8 mouse cellular contexts compared by ENCODE assay signal in the genomic region with DNA sequence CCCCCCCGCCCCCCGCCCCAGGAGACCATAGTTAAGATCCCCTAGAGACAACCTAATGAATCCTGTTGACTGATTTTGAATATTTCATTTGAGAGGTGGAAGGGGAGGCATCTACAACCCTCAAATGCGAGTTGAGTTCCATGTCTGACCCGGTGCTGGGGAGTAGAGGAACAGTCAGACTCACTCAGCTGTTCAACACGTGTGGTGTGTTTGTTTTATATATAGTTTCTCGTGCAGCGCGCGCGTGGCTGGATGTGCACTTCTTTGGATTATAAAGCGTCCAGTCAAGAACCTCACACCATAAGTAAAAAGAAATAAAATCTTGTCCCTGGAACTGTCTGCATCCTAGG. TPM values are rescaled to one million over a fixed set of nuclear protein-coding genes. Genes with fewer than 3 reads are reported as not detected.
DNase-seq lines count a peak whose midpoint lies in the region; ATAC-seq and TF ChIP-seq lines count a peak whose summit lies in the region.

No protein-coding gene starts in this region.

- peak overlapping the region; percentile 74 for H3K9ac ChIP-seq in heart, adult 2 months (ENCODE audit: low read depth, low read length)
- H3K9ac ChIP-seq in embryonic facial prominence, embryonic 11.5 days (replicated peaks; ENCODE audit: low read length) = peak overlapping the region; percentile 58
- H3K9ac ChIP-seq in limb, embryonic 12.5 days (replicated peaks) = peak overlapping the region; percentile 68; the same call in 1 of the 2 replicates

- H3K4me1 ChIP-seq in heart, adult 2 months (ENCODE audit: control insufficient read depth, insufficient read depth, low read length) = no peaks in the 10 kb centered on the region; the same call in 1 of the 2 replicates
- peaks cover 10% of the 10 kb centered on the region for H3K4me1 ChIP-seq in embryonic facial prominence, embryonic 11.5 days (ENCODE audit: control insufficient read depth, insufficient read depth, low read length)
- H3K4me1 ChIP-seq in limb, embryonic 12.5 days (replicated peaks) = peaks cover 46% of the 10 kb centered on the region

- no peak for ATAC-seq in embryonic facial prominence, embryonic 11.5 days (replicated peaks; ENCODE audit: insufficient number of reproducible peaks, low FRiP score, low TSS enrichment, low read depth)
- ATAC-seq in limb, embryonic 12.5 days (ENCODE audit: insufficient number of reproducible peaks, insufficient read depth, low FRiP score, low TSS enrichment, low read depth) = no peak
- no peak for ATAC-seq in cerebellum, adult (ENCODE audit: insufficient number of reproducible peaks, low FRiP score, low TSS enrichment)

- H3K9me3 ChIP-seq in embryonic facial prominence, embryonic 11.5 days (replicated peaks; ENCODE audit: control insufficient read depth, low read length) = no peaks in the 10 kb centered on the region
- H3K9me3 ChIP-seq in limb, embryonic 12.5 days = no peaks in the 10 kb centered on the region

- 1% methylated on average over 11 of the region's 11 CpGs for WGBS in heart, adult 2 months
- under 1% methylated on average over 11 of the region's 11 CpGs for WGBS in embryonic facial prominence, embryonic 11.5 days
- WGBS in limb, embryonic 12.5 days = 0% methylated on average over 11 of the region's 11 CpGs

- no peak for TF ChIP-seq EP300 in heart, adult 2 months (IDR thresholded peaks at IDR 0.05; ENCODE audit: insufficient read depth, low read depth, low read length)

- peak overlapping the region; percentile 98 for H3K27ac ChIP-seq in heart, adult 2 months
- H3K27ac ChIP-seq in embryonic facial prominence, embryonic 11.5 days (replicated peaks; ENCODE audit: low read depth, low read length) = no peak overlapping the region
- peak overlapping the region; percentile 62; the same call in 1 of the 2 replicates for H3K27ac ChIP-seq in limb, embryonic 12.5 days

- H3K79me2 ChIP-seq in heart, adult 2 months (replicated peaks; ENCODE audit: control insufficient read depth, insufficient read depth, low read length) = no peaks in the 10 kb centered on the region

- no peaks in the 10 kb centered on the region for H3K36me3 ChIP-seq in heart, adult 2 months (ENCODE audit: control insufficient read depth, insufficient read depth, low read length)
- H3K36me3 ChIP-seq in embryonic facial prominence, embryonic 11.5 days (replicated peaks; ENCODE audit: control insufficient read depth, insufficient read depth, low read depth, low read length) = no peaks in the 10 kb centered on the region
- no peaks in the 10 kb centered on the region for H3K36me3 ChIP-seq in limb, embryonic 12.5 days
- no peaks in the 10 kb centered on the region for H3K36me3 ChIP-seq in splenic B cell, adult 2 months (ENCODE audit: control insufficient read depth, insufficient read depth, low read length, poor library complexity, severe bottlenecking)

- no peaks in the 10 kb centered on the region; the same call in 1 of the 2 replicates for H3K27me3 ChIP-seq in heart, adult 2 months (ENCODE audit: control insufficient read depth, insufficient read depth, low read length)
- H3K27me3 ChIP-seq in embryonic facial prominence, embryonic 11.5 days (ENCODE audit: control insufficient read depth, insufficient read depth, low read length) = peaks cover 26% of the 10 kb centered on the region
- H3K27me3 ChIP-seq in limb, embryonic 12.5 days = peaks cover 40% of the 10 kb centered on the region
- no peaks in the 10 kb centered on the region for H3K27me3 ChIP-seq in splenic B cell, adult 2 months (ENCODE audit: control insufficient read depth, insufficient read depth, low read length, poor library complexity, severe bottlenecking)

- peak overlapping the region; percentile 72 for H3K4me3 ChIP-seq in heart, adult 2 months
- peak overlapping the region; percentile 61 for H3K4me3 ChIP-seq in embryonic facial prominence, embryonic 11.5 days (ENCODE audit: low read depth, low read length)
- peak overlapping the region; percentile 66 for H3K4me3 ChIP-seq in limb, embryonic 12.5 days (replicated peaks)

- no peak for TF ChIP-seq CTCF in heart, adult 2 months (IDR thresholded peaks at IDR 0.05)

- intact Hi-C loops in heart, adult 2 months (cut with DNase I) = loop anchor here (2.0 to 5.0 kb wide), 2 partner anchors 81 to 467 kb away; partner anchors contain the start of gene Stx17
- intact Hi-C loops in heart, postnatal 25 days (cut with DNase I) = loop anchor here (2.0 kb wide), 1 partner anchor 97 kb away; no protein-coding TSS in a partner anchor

- no peak for TF ChIP-seq POLR2A in heart, adult 2 months (IDR thresholded peaks at IDR 0.05; ENCODE audit: insufficient read depth, low read depth, low read length)

- DNase-seq in heart, adult 2 months = no peak
- no peak for DNase-seq in heart, postnatal 25 days (ENCODE audit: low spot score)
- DNase-seq in 416B (ENCODE audit: low read depth) = peak; percentile 65
- peak; percentile 50 for DNase-seq in embryonic facial prominence, embryonic 11.5 days (ENCODE audit: low spot score)
- DNase-seq in splenic B cell, adult 2 months (ENCODE audit: low read depth, low spot score) = peak; percentile 82
- DNase-seq in gastrocnemius, postnatal 10 days = no peak

- H3K4me2 ChIP-seq in embryonic facial prominence, embryonic 11.5 days (ENCODE audit: low read depth, low read length) = peak overlapping the region; percentile 85
- H3K4me2 ChIP-seq in limb, embryonic 12.5 days = peak overlapping the region; percentile 99

RNA-seq across cellular contexts. Expression of gene Nr4a3, which starts 0.8 kb away (rescaled TPM):
- 1 to 10 TPM; 5.3 to 6.7 TPM for total RNA-seq in heart, adult 2 months (2021)
- polyA plus RNA-seq in heart, adult 2 months (2012; rRNA removed) = 0.73 and 1.7 TPM in 2 replicates
- total RNA-seq in heart, postnatal 25 days (2021) = 1 to 10 TPM; 2.5 to 5.9 TPM
- 0.20 and 0.25 TPM in 2 replicates for polyA plus RNA-seq in embryonic facial prominence, embryonic 11.5 days (2014; fragmentation: Nextera tagmentation; extraction: Ambion mirVana)
- 0.11 and 0.28 TPM in 2 replicates for polyA plus RNA-seq in limb, embryonic 12.5 days (2016; fragmentation: Nextera tagmentation; extraction: Ambion mirVana)
- 1 to 10 TPM; 2.2 TPM for total RNA-seq in gastrocnemius, postnatal 10 days (2021)

Comparison
In these comparisons a context has a peak if more than half of its experiments do, and no peak if none do; other contexts are left out.
1. DNase-seq: peak in 416B (single experiment), embryonic facial prominence, embryonic 11.5 days (single experiment) and splenic B cell, adult 2 months (single experiment); none in heart, adult 2 months (0 of 2), heart, postnatal 25 days (single experiment) and gastrocnemius, postnatal 10 days (single experiment).
2. Peak in every context shown above with its lines, with median percentiles within 50 percentile points of each other: H3K4me3 ChIP-seq and H3K9ac ChIP-seq.